Mouse (Mus musculus) liver, embryonic 12.5 days (tissue): Measurements from ENCODE around the gene Spata5. TPM values are rescaled to one million over a fixed set of nuclear protein-coding genes. Genes with fewer than 3 reads are reported as not detected.
"Not testable (repeated sequence)": the region's sequence is repeated elsewhere in the genome, so short reads cannot be mapped to it uniquely, and the experiment has no call there.

ENCODE experiments used
- ATAC-seq: fragments of 200-750 bp; cut with Nextera tagmentation; 2 replicates; pipeline ENCODE4 v1.8.0; 2017; ENCODE audit warnings: moderate number of reproducible peaks, mild to moderate bottlenecking, moderate library complexity
- H3K27ac ChIP-seq: fragments of 300-500 bp; sonication (generic); 2 replicates; pipeline ENCODE4 v1.5.1; 2016; ENCODE audit warnings: mild to moderate bottlenecking
- H3K27me3 ChIP-seq: fragments of 300-500 bp; sonication (generic); replicated peaks from 2 replicates; pipeline ENCODE4 v1.6.1; 2016; ENCODE audit warnings: mild to moderate bottlenecking, moderate library complexity
- H3K36me3 ChIP-seq: fragments of 300-500 bp; sonication (generic); 2 replicates; pipeline ENCODE4 v1.6.1; 2016; ENCODE audit warnings: mild to moderate bottlenecking, moderate library complexity
- H3K4me1 ChIP-seq: fragments of 300-500 bp; sonication (generic); 2 replicates; pipeline ENCODE4 v1.6.1; 2016
- H3K4me2 ChIP-seq: fragments of 300-500 bp; sonication (generic); 2 replicates; pipeline ENCODE4 v1.6.1; 2016; ENCODE audit warnings: mild to moderate bottlenecking, moderate library complexity
- H3K4me3 ChIP-seq: fragments of 300-500 bp; sonication (generic); 2 replicates; pipeline ENCODE4 v1.5.1; 2016; ENCODE audit warnings: mild to moderate bottlenecking, moderate library complexity
- H3K9ac ChIP-seq: fragments of 300-500 bp; sonication (generic); 2 replicates; pipeline ENCODE4 v1.6.1; 2016; ENCODE audit warnings: mild to moderate bottlenecking, moderate library complexity
- H3K9me3 ChIP-seq: fragments of 300-500 bp; sonication (generic); replicated peaks from 2 replicates; pipeline ENCODE4 v1.6.1; 2016; ENCODE audit warnings: mild to moderate bottlenecking, moderate library complexity
- WGBS: fragments of 180-500 bp; shearing (Covaris S2); methylation state at CpG from one replicate; pipeline ENCODE4 v1.1.7; 2016; ENCODE audit not compliant: insufficient replicate concordance; 5-methylcytosine and 5-hydroxymethylcytosine counted together
- polyA plus RNA-seq: library from polyadenylated mRNA; unstranded; fragments of >200 nt; fragmentation: Nextera tagmentation; extraction: Ambion mirVana; gene quantifications from 2 replicates; pipeline ENCODE4 v1.2.1, GENCODE M21; 2016

Gene Spata5
- polyA plus RNA-seq, 1 experiment from 2014 or later: 38.8 TPM

- H3K4me3 ChIP-seq: no peak overlapping the region
- no peaks in the 10 kb centered on the region for H3K9me3 ChIP-seq
- peak overlapping the region; percentile 15; the same call in 1 of the 2 replicates for H3K27ac ChIP-seq
- 0 out of 2 replicates have a peak overlapping the region, but pooled peaks have one; percentile 0 for H3K9ac ChIP-seq
- no peaks in the 10 kb centered on the region for H3K27me3 ChIP-seq
- H3K36me3 ChIP-seq: no peaks in the 10 kb centered on the region
- peaks cover 59% of the 10 kb centered on the region for H3K4me1 ChIP-seq
- no peak for ATAC-seq
- H3K4me2 ChIP-seq: no peak overlapping the region
Measured at GRCm38 (mm10) chr3:37518611-37519010, 98.9 kb downstream of the Spata5 start.

DNA sequence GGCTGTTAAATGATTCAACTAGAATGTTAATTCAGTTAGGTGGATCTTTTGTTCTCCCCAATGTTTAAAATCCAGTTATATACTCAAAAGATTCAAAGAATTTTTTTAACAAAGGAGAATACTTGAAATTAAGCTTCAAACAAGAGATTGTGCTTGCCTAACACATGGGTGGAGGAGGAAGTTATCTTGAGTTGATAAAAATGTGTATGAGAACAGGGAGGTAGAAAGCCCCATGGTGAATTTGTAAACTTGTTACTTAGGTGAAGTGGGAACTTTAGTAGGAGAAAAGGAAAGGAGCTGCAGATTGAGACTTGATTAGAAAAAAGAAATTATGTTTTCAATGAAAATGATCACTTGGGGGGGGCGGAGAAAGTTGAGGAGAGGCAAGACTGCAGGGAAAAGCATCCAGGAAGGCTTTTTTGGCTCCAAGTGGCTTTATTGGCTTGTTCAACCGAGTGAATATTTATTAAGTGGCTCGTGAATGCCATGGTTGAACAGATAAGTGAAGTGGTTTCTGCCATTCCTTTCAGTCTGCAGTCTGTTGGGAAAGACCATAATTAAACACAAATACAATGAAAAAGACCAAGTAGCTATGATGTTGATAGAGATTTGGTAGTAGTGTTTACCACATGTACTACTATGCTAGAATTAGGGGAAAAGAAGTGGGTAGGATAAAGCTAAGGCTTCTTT lies 100.8 kb downstream of the Spata5 start:
- Histone ChIP-seq H3K4me2 (no peak overlapping the region), H3K36me3 (no peaks in the 10 kb centered on the region), H3K4me1 (peaks cover 52% of the 10 kb centered on the region), H3K9me3 (no peaks in the 10 kb centered on the region), H3K9ac (no peak overlapping the region), H3K27ac (peak overlapping the region; percentile 63; the same call in 1 of the 2 replicates), H3K4me3 (no peak overlapping the region), H3K27me3 (no peaks in the 10 kb centered on the region)
- no peak for ATAC-seq
- 68% methylated on average over 3 of the region's 3 CpGs for WGBS

- Histone ChIP-seq H3K27me3 (no peaks in the 10 kb centered on the region), H3K4me3 (no peak overlapping the region), H3K36me3 (peaks cover 29% of the 10 kb centered on the region), H3K4me1 (peaks cover 30% of the 10 kb centered on the region), H3K9ac (no peak overlapping the region; the same call in 1 of the 2 replicates), H3K4me2 (0 out of 2 replicates have a peak overlapping the region, but pooled peaks have one; percentile 11), H3K27ac (peak overlapping the region; percentile 82), H3K9me3 (no peaks in the 10 kb centered on the region)
- peak; percentile 94 for ATAC-seq
Measured at GRCm38 (mm10) chr3:37532079-37532478, 112.4 kb downstream of the Spata5 start.

- H3K27ac ChIP-seq, H3K9ac ChIP-seq, ATAC-seq, H3K9me3 ChIP-seq, H3K27me3 ChIP-seq, H3K4me3 ChIP-seq, H3K4me2 ChIP-seq: not testable (repeated sequence)
- 88% methylated on average over 2 of the region's 2 CpGs for WGBS
- peaks cover 17% of the 10 kb centered on the region for H3K36me3 ChIP-seq
- peaks cover 11% of the 10 kb centered on the region for H3K4me1 ChIP-seq
Measured at GRCm38 (mm10) chr3:37540701-37541100, 121.0 kb downstream of the Spata5 start.

- Histone ChIP-seq H3K4me1 (peaks cover 60% of the 10 kb centered on the region), H3K9ac (no peak overlapping the region), H3K4me2 (peak overlapping the region; percentile 19; the same call in 1 of the 2 replicates), H3K36me3 (0 out of 2 replicates have a peak, but pooled peaks cover 2% of the 10 kb centered on the region), H3K27ac (peak overlapping the region; percentile 52; the same call in 1 of the 2 replicates), H3K9me3 (no peaks in the 10 kb centered on the region), H3K27me3 (no peaks in the 10 kb centered on the region), H3K4me3 (no peak overlapping the region)
- 47% methylated on average over 4 of the region's 4 CpGs for WGBS
- peak; percentile 72 for ATAC-seq
Measured at GRCm38 (mm10) chr3:37546351-37546750, 126.7 kb downstream of the Spata5 start.

DNA sequence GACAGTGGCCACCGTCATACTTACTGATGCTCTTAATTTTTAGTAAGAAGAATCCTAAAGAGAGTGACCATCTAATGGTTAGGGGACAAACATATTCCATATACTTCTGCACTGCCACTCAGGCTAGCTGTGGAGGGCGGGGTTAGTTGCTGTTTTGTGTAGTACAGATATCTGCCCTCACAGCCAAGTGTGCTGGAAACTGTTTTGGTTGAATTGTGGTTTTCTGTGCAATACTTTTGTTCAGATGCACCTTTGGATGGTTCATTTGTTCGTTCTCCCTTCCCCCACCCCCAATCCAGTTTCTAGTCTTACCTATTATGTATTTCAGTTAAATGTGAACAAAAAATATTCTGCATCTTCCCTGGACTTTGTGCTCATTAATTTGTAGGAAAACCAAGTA lies 130.5 kb downstream of the Spata5 start:
- Histone ChIP-seq H3K4me2 (peak overlapping the region; percentile 47), H3K9ac (peak overlapping the region; percentile 8; the same call in 1 of the 2 replicates), H3K4me1 (peaks cover 86% of the 10 kb centered on the region), H3K9me3 (no peaks in the 10 kb centered on the region), H3K36me3 (no peaks in the 10 kb centered on the region), H3K4me3 (no peak overlapping the region), H3K27me3 (no peaks in the 10 kb centered on the region), H3K27ac (peak overlapping the region; percentile 92)
- peak; percentile 73 for ATAC-seq
- WGBS: 25% methylated on average over 3 of the region's 3 CpGs

DNA sequence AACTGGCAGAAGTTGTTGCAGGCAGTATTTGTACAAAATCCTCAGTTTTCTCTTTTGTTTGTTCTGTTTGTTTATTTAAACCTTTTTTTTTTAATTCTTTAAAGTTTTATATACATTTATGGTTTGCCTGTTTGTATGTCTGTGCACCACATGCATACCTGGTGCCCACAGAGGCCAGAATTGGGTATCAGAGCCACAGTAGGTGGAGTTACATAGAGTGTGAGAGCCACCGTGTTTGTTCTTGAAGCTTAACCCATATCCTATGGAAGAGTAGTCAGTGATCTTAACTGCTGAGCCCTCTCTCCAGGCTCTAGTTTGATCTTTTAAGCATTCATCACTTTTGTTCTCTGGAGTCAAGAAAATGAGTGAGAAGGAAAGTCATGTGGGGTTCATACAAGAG lies 130.9 kb downstream of the Spata5 start:
- no peaks in the 10 kb centered on the region for H3K36me3 ChIP-seq
- WGBS: 33% methylated on average over 1 of the region's 1 CpGs
- no peaks in the 10 kb centered on the region for H3K9me3 ChIP-seq
- no peaks in the 10 kb centered on the region for H3K27me3 ChIP-seq
- peaks cover 90% of the 10 kb centered on the region for H3K4me1 ChIP-seq
- peak overlapping the region; percentile 92 for H3K27ac ChIP-seq
- no peak overlapping the region for H3K4me3 ChIP-seq
- peak overlapping the region; percentile 47 for H3K4me2 ChIP-seq
- peak; percentile 68 for ATAC-seq
- peak overlapping the region; percentile 44 for H3K9ac ChIP-seq

DNA sequence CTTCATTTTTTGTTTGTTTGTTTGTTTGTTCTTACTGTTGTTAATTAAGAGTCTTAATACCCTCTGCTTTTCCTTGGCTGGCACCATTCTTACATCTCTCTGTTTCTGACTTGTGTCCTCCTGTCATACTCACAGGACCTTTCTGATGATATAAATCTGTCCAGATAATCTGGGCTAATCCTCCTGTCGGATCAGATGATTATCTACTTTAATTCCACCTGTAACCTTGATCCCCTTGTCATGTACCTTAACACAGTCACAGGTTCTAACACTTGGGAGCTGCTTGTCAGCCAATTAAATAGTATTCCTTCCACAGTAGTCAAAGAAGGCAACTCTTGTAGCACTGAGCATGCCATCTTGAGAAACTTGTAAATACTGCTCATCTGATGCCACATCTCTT lies 131.8 kb downstream of the Spata5 start:
- Histone ChIP-seq H3K4me3 (no peak overlapping the region), H3K9me3 (no peaks in the 10 kb centered on the region), H3K27ac (peak overlapping the region; percentile 84), H3K9ac (peak overlapping the region; percentile 50), H3K36me3 (no peaks in the 10 kb centered on the region), H3K4me2 (peak overlapping the region; percentile 27; the same call in 1 of the 2 replicates), H3K27me3 (no peaks in the 10 kb centered on the region), H3K4me1 (peaks cover 90% of the 10 kb centered on the region)
- no peak for ATAC-seq
- 73% methylated on average over 1 of the region's 1 CpGs for WGBS

- Histone ChIP-seq H3K4me3 (no peak overlapping the region), H3K27me3 (no peaks in the 10 kb centered on the region), H3K4me2 (peak overlapping the region; percentile 42), H3K4me1 (peaks cover 95% of the 10 kb centered on the region), H3K27ac (peak overlapping the region; percentile 97), H3K36me3 (no peaks in the 10 kb centered on the region), H3K9me3 (no peaks in the 10 kb centered on the region), H3K9ac (peak overlapping the region; percentile 49)
- ATAC-seq: peak; percentile 52
- 26% methylated on average over 3 of the region's 3 CpGs for WGBS
Measured at GRCm38 (mm10) chr3:37552244-37552643, 132.5 kb downstream of the Spata5 start.

GRCm38 (mm10) chr3:37553371-37554033 lies 133.8 kb downstream of the Spata5 start:
- H3K27me3 ChIP-seq: no peaks in the 10 kb centered on the region
- H3K27ac ChIP-seq: peak overlapping the region; percentile 97
- H3K9ac ChIP-seq: peak overlapping the region; percentile 44
- H3K9me3 ChIP-seq: no peaks in the 10 kb centered on the region
- ATAC-seq: peak; percentile 73
- WGBS: 38% methylated on average over 1 of the region's 1 CpGs
- peaks cover 96% of the 10 kb centered on the region for H3K4me1 ChIP-seq
- no peaks in the 10 kb centered on the region for H3K36me3 ChIP-seq
- H3K4me3 ChIP-seq: no peak overlapping the region
- H3K4me2 ChIP-seq: peak overlapping the region; percentile 39

DNA sequence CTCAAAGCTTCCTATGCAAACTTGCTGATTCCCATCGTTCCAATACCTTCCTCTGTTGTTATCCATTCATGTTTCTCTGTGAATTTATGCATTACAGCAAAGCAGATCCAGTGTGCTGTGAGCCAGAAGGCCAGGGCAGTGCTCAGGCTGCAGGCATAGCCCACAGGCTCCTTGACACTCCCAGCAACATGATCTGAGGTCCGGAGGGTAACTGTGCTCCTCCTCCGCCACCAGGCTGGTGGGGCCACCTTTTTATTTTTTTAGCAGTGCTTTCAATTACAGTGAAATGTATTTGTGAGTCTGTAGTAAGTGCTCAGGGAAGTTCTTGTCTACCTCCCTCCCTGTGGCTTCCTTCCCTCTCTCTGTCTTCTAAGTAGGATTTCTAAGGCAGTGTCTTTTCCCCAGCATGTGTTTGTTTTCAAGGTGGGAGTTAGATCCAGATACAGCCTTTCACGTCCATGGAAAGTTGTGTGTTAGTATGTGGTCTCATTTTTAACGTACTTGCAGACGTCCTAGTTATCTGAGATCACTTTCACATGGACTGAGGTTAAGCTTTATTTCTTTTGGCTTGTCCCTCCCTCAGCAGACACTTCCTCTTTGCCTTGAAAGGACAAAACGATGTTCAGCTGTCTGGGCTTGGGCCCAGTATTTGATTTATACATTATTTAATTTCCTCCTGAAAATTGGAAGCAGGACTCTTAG lies 136.9 kb downstream of the Spata5 start:
- ATAC-seq: no peak
- peak overlapping the region; percentile 97 for H3K27ac ChIP-seq
- H3K9me3 ChIP-seq: no peaks in the 10 kb centered on the region
- H3K9ac ChIP-seq: peak overlapping the region; percentile 69
- no peak overlapping the region for H3K4me3 ChIP-seq
- H3K4me1 ChIP-seq: peaks cover 93% of the 10 kb centered on the region
- no peaks in the 10 kb centered on the region; the same call in 1 of the 2 replicates for H3K36me3 ChIP-seq
- H3K27me3 ChIP-seq: no peaks in the 10 kb centered on the region
- peak overlapping the region; percentile 25; the same call in 1 of the 2 replicates for H3K4me2 ChIP-seq
- WGBS: 32% methylated on average over 7 of the region's 7 CpGs
